Mouse (Mus musculus): ENCODE results near the gene Olfml3. TPM values are rescaled to one million over a fixed set of nuclear protein-coding genes. Genes with fewer than 3 reads are reported as not detected.

Gene Olfml3
- polyA plus RNA-seq (2012; rRNA removed), result 1.6 and 1.8 TPM in 2 replicates

GRCm38 (mm10) chr3:103737778-103738571, at the start of gene Olfml3:
TSS of gene Olfml3 (minus strand) at chr3:103738001.

GRCm38 (mm10) chr3:103739329-103739728, 1.5 kb upstream of the Olfml3 start, which contains the start of gene Gm10964:
TSS of gene Gm10964 (plus strand) at chr3:103739366.

Other genes with a start within 250 kb of the Olfml3 start
- 0.01 TPM in 1 of 2 replicates, not detected in the other for gene Syt6, start 162.8 kb downstream of the Olfml3 start, polyA plus RNA-seq (2012; rRNA removed)
- gene Atg4a-ps, start 91.9 kb downstream of the Olfml3 start, polyA plus RNA-seq (2012; rRNA removed), result 0.12 and 0.13 TPM in 2 replicates
- not detected in 2 replicates for gene Gm10964, start 1.4 kb upstream of the Olfml3 start, polyA plus RNA-seq (2012; rRNA removed)
- gene Hipk1, start 53.6 kb upstream of the Olfml3 start, polyA plus RNA-seq (2012; rRNA removed), result 18.2 and 20.5 TPM in 2 replicates
- 9.1 and 10.6 TPM in 2 replicates for gene Dclre1b, start 71.4 kb upstream of the Olfml3 start, polyA plus RNA-seq (2012; rRNA removed)
- gene Ap4b1, start 71.5 kb upstream of the Olfml3 start, polyA plus RNA-seq (2012; rRNA removed), result 14.1 and 14.6 TPM in 2 replicates
- 0.30 and 0.58 TPM in 2 replicates for gene Gm43064, start 71.6 kb upstream of the Olfml3 start, polyA plus RNA-seq (2012; rRNA removed)
- 1.3 TPM in 2 replicates for gene Bcl2l15, start 94.6 kb upstream of the Olfml3 start, polyA plus RNA-seq (2012; rRNA removed)
- gene Ptpn22, start 121.8 kb upstream of the Olfml3 start, polyA plus RNA-seq (2012; rRNA removed), result 2.2 and 2.5 TPM in 2 replicates
- 3.0 and 3.4 TPM in 2 replicates for gene Rsbn1, start 176.1 kb upstream of the Olfml3 start, polyA plus RNA-seq (2012; rRNA removed)
- gene Phtf1, start 230.1 kb upstream of the Olfml3 start, polyA plus RNA-seq (2012; rRNA removed), result 2.4 and 2.8 TPM in 2 replicates